Mouse (Mus musculus) T-helper 1 cell (primary cell): Measurements from ENCODE around the gene Rapgef4.

ENCODE experiments used
- in situ Hi-C: fragments of 300-600 bp; cut with MboI, MseI; formaldehyde crosslinking; loops from one replicate; pipeline ENCODE4 v1.15.1; 2025; ENCODE audit warnings: high pct_unique_total_duplicates

Rapgef4 gene

DNA sequence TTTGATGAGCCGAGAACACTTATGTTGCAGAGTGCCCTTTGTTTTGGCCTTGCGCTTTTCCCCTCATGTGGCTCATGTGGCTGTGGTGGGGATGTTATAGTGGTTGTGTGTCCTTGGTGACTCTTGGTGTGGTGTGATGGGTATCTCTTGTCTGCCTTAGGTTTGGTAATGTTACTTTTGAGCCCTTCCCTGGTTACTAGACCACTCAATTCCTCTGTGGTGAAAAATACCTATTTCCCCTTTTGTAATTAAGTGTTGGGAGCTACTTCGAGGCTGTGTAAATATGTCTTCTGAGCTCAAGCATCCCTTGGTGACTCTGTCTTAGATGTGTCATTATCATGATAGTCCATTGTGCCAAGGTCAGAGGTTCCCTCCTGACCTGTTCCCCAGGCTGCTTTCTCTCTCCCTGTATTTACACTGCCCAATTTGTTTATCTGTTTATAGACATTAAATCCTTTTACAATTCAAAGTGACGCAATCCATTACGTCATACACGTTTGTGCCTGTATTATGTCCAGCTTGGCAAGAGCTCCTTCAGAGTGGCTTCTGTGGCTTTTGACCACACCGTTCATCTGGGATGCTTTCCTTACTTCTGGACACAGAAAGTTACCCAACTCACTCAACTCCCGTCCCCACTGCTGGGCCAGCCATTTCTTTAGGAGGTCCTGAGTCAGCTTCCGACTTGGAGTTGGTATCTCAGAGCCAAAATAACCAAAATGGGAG lies 320.3 kb downstream of the Rapgef4 start:
- in situ Hi-C loops = no loop called here

DNA sequence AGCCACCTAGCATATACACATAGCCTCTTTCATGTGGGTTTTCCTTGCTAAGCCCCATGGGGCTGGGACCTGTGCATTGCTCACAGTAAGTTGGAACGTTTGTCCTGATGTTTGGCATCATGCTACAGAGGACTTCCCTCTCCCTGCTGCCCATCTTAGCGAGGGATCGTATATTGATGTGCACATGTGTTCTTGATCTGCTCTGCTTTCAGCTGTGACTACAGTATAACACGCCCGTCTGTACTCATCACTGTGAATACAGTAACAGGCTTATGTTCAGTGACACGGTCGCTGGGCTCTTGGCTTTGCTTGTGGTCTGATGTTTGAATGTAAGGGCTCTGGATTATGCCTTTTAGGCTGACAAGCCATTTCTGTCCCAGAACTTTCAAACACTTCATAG lies 324.7 kb downstream of the Rapgef4 start:
- in situ Hi-C loops = loop anchor here (5.0 kb wide), 1 partner anchor 58 kb away; no protein-coding TSS in a partner anchor
